Mouse (Mus musculus) forebrain, embryonic 15.5 days (tissue): ENCODE measurements around the gene Adra2a. TPM values are rescaled to one million over a fixed set of nuclear protein-coding genes. Genes with fewer than 3 reads are reported as not detected.

Experiments
- ATAC-seq: fragments of 200-750 bp; cut with Nextera tagmentation; replicated peaks from 2 replicates; pipeline ENCODE4 v1.8.0; 2017; ENCODE audit warnings: mild to moderate bottlenecking, moderate TSS enrichment, moderate library complexity
- H3K27ac ChIP-seq: fragments of 300-500 bp; sonication (generic); replicated peaks from 2 replicates; pipeline ENCODE4 v1.5.1; 2015; ENCODE audit warnings: mild to moderate bottlenecking, inconsistent platforms
- H3K27me3 ChIP-seq: fragments of 300-500 bp; sonication (generic); 2 replicates; pipeline ENCODE4 v1.6.1; 2015; ENCODE audit warnings: inconsistent platforms
- H3K36me3 ChIP-seq: fragments of 300-500 bp; sonication (generic); 2 replicates; pipeline ENCODE4 v1.6.1; 2015; ENCODE audit warnings: mild to moderate bottlenecking, inconsistent platforms
- H3K4me1 ChIP-seq: fragments of 300-500 bp; sonication (generic); 2 replicates; pipeline ENCODE4 v1.6.1; 2015; ENCODE audit warnings: inconsistent platforms
- H3K4me2 ChIP-seq: fragments of 300-500 bp; sonication (generic); replicated peaks from 2 replicates; pipeline ENCODE4 v1.6.1; 2015; ENCODE audit warnings: mild to moderate bottlenecking, inconsistent platforms
- H3K4me3 ChIP-seq: fragments of 300-500 bp; sonication (generic); 2 replicates; pipeline ENCODE4 v1.5.1; 2015; ENCODE audit warnings: mild to moderate bottlenecking, inconsistent platforms
- H3K9ac ChIP-seq: fragments of 300-500 bp; sonication (generic); replicated peaks from 2 replicates; pipeline ENCODE4 v1.6.1; 2015; ENCODE audit warnings: mild to moderate bottlenecking, inconsistent platforms
- H3K9me3 ChIP-seq: fragments of 300-500 bp; sonication (generic); 2 replicates; pipeline ENCODE4 v1.6.1; 2016; ENCODE audit warnings: inconsistent platforms
- WGBS: fragments of 180-500 bp; shearing (Covaris S2); methylation state at CpG from one replicate; pipeline ENCODE4 v1.1.7; 2015; ENCODE audit warnings: mixed read lengths; 5-methylcytosine and 5-hydroxymethylcytosine counted together
- polyA plus RNA-seq: library from polyadenylated mRNA; unstranded; fragments of >200 nt; fragmentation: Nextera tagmentation; extraction: Ambion mirVana; gene quantifications from 2 replicates; pipeline ENCODE4 v1.2.1, GENCODE M21; 2015

Gene Adra2a
- polyA plus RNA-seq, 1 experiment from 2014 or later = 1.5 TPM

DNA sequence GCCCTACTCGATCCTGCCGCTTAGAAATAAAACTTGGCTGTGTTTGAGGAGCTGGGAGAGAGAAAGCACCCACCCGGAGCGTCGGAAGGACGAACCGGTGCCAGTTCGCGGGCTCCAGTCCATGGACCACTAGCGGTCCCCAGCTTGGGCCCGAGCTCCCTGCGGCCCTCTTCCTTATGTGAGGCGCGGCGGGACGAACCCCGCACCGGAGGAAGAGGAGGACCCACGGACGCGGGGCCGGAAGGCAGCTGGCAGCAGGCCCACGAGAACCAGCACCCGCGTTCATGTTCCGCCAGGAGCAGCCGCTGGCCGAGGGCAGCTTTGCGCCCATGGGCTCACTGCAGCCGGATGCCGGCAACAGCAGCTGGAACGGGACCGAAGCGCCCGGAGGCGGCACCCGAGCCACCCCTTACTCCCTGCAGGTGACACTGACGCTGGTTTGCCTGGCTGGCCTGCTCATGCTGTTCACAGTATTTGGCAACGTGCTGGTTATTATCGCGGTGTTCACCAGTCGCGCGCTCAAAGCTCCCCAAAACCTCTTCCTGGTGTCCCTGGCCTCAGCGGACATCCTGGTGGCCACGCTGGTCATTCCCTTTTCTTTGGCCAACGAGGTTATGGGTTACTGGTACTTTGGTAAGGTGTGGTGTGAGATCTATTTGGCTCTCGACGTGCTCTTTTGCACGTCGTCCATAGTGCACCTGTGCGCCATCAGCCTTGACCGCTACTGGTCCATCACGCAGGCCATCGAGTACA is 2.2 kb downstream of the Adra2a start:
- Histone ChIP-seq H3K4me3 (peak overlapping the region; percentile 65), H3K27ac (no peak overlapping the region), H3K27me3 (peaks cover 43% of the 10 kb centered on the region), H3K36me3 (no peaks in the 10 kb centered on the region), H3K4me1 (peaks cover 36% of the 10 kb centered on the region), H3K9ac (peak overlapping the region; percentile 56), H3K4me2 (peak overlapping the region; percentile 96), H3K9me3 (no peaks in the 10 kb centered on the region)
- WGBS = 3% methylated on average over 50 of the region's 55 CpGs
- no peak for ATAC-seq

GRCm38 (mm10) chr19:54046684-54047070 is 2.7 kb downstream of the Adra2a start:
- no peak for ATAC-seq
- H3K9ac ChIP-seq = peak overlapping the region; percentile 56
- peaks cover 36% of the 10 kb centered on the region for H3K4me1 ChIP-seq
- H3K27ac ChIP-seq = no peak overlapping the region
- no peaks in the 10 kb centered on the region for H3K9me3 ChIP-seq
- H3K36me3 ChIP-seq = no peaks in the 10 kb centered on the region
- H3K4me2 ChIP-seq = peak overlapping the region; percentile 96
- peak overlapping the region; percentile 65 for H3K4me3 ChIP-seq
- H3K27me3 ChIP-seq = peaks cover 43% of the 10 kb centered on the region
- under 1% methylated on average over 46 of the region's 46 CpGs for WGBS

GRCm38 (mm10) chr19:54047386-54048050 is 3.6 kb downstream of the Adra2a start:
- H3K27me3 ChIP-seq = peaks cover 43% of the 10 kb centered on the region
- H3K4me1 ChIP-seq = peaks cover 36% of the 10 kb centered on the region
- WGBS = under 1% methylated on average over 27 of the region's 27 CpGs
- H3K4me3 ChIP-seq = peak overlapping the region; percentile 65
- peak overlapping the region; percentile 96 for H3K4me2 ChIP-seq
- no peaks in the 10 kb centered on the region for H3K36me3 ChIP-seq
- H3K27ac ChIP-seq = no peak overlapping the region
- H3K9ac ChIP-seq = peak overlapping the region; percentile 56
- no peak for ATAC-seq
- H3K9me3 ChIP-seq = no peaks in the 10 kb centered on the region

GRCm38 (mm10) chr19:54048161-54048885 is 4.4 kb downstream of the Adra2a start:
- Histone ChIP-seq H3K4me3 (no peak overlapping the region), H3K36me3 (no peaks in the 10 kb centered on the region), H3K27me3 (peaks cover 43% of the 10 kb centered on the region), H3K27ac (no peak overlapping the region), H3K4me1 (peaks cover 36% of the 10 kb centered on the region), H3K4me2 (no peak overlapping the region), H3K9ac (no peak overlapping the region), H3K9me3 (no peaks in the 10 kb centered on the region)
- 17% methylated on average over 13 of the region's 13 CpGs for WGBS
- no peak for ATAC-seq

GRCm38 (mm10) chr19:54051651-54052050 is 7.7 kb downstream of the Adra2a start:
- 76% methylated on average over 4 of the region's 4 CpGs for WGBS

GRCm38 (mm10) chr19:54055845-54056244 is 11.9 kb downstream of the Adra2a start:
- Histone ChIP-seq H3K9ac (no peak overlapping the region), H3K4me3 (no peak overlapping the region), H3K9me3 (no peaks in the 10 kb centered on the region), H3K27me3 (no peaks in the 10 kb centered on the region), H3K4me1 (no peaks in the 10 kb centered on the region), H3K36me3 (no peaks in the 10 kb centered on the region), H3K27ac (no peak overlapping the region), H3K4me2 (no peak overlapping the region)
- 38% methylated on average over 5 of the region's 5 CpGs for WGBS
- no peak for ATAC-seq

More at GRCm38 (mm10) chr19:54051651-54052050, 7.7 kb downstream of the Adra2a start:
- H3K4me2 ChIP-seq = no peak overlapping the region
- H3K36me3 ChIP-seq = no peaks in the 10 kb centered on the region
- H3K4me1 ChIP-seq = peaks cover 14% of the 10 kb centered on the region
- no peak overlapping the region for H3K4me3 ChIP-seq
- H3K9ac ChIP-seq = no peak overlapping the region
- H3K27me3 ChIP-seq = peaks cover 29% of the 10 kb centered on the region
- no peaks in the 10 kb centered on the region for H3K9me3 ChIP-seq
- H3K27ac ChIP-seq = no peak overlapping the region
- no peak for ATAC-seq

DNA sequence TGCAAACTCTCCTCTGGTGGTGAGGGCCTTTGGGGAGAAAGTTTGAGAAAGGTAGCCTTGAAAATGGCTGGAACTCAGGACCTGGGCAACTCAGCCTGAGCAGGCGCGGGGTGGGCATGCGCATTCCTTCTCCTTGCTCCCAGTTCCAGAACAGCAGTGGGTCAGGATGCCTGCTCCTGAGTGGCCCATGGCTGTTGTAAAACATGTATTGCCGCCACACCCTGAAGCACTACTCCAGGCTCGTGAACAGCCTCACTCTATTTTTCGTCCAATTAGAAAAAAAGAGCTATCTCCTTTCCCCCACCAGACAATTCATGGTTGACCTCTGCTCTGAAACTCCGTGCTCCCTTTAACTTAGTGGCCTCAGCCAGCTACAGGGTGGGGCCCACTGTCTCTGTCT is 24.5 kb downstream of the Adra2a start:
- no peak overlapping the region for H3K9ac ChIP-seq
- H3K4me1 ChIP-seq = no peaks in the 10 kb centered on the region
- no peak overlapping the region for H3K4me3 ChIP-seq
- no peaks in the 10 kb centered on the region for H3K27me3 ChIP-seq
- H3K36me3 ChIP-seq = no peaks in the 10 kb centered on the region
- H3K4me2 ChIP-seq = no peak overlapping the region
- WGBS = 90% methylated on average over 7 of the region's 7 CpGs
- ATAC-seq = no peak
- H3K27ac ChIP-seq = no peak overlapping the region
- H3K9me3 ChIP-seq = no peaks in the 10 kb centered on the region

DNA sequence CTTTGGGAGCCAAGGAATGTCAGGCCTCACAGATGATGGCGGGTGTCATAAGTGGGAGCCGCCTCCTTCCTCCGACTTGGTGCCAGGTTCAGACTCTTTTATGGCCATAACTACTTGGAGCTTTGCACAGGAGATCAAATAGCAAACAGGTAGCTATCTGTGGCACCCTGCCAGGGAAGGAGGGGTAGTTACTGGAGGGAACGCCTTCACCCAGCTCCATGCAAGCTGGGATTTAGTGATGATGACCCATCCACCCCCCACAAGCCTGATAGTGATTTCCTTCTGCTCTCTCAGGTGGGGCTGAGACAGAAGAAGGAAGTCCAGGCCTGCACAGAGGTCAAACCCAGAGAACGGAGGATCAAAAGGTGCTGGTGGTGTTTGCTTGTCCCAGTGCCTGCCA is 26.6 kb downstream of the Adra2a start:
- Histone ChIP-seq H3K9me3 (no peaks in the 10 kb centered on the region), H3K27ac (no peak overlapping the region), H3K4me1 (no peaks in the 10 kb centered on the region), H3K4me2 (no peak overlapping the region), H3K27me3 (no peaks in the 10 kb centered on the region), H3K9ac (no peak overlapping the region), H3K4me3 (no peak overlapping the region), H3K36me3 (no peaks in the 10 kb centered on the region)
- no peak for ATAC-seq
- 93% methylated on average over 5 of the region's 5 CpGs for WGBS

GRCm38 (mm10) chr19:54072233-54072800 is 28.4 kb downstream of the Adra2a start:
- H3K27me3 ChIP-seq = no peaks in the 10 kb centered on the region
- ATAC-seq = no peak
- H3K36me3 ChIP-seq = no peaks in the 10 kb centered on the region
- no peak overlapping the region for H3K4me3 ChIP-seq
- no peaks in the 10 kb centered on the region for H3K9me3 ChIP-seq
- H3K9ac ChIP-seq = no peak overlapping the region
- 86% methylated on average over 5 of the region's 5 CpGs for WGBS
- no peak overlapping the region for H3K27ac ChIP-seq
- peaks cover 10% of the 10 kb centered on the region; the same call in 1 of the 2 replicates for H3K4me1 ChIP-seq
- H3K4me2 ChIP-seq = no peak overlapping the region

DNA sequence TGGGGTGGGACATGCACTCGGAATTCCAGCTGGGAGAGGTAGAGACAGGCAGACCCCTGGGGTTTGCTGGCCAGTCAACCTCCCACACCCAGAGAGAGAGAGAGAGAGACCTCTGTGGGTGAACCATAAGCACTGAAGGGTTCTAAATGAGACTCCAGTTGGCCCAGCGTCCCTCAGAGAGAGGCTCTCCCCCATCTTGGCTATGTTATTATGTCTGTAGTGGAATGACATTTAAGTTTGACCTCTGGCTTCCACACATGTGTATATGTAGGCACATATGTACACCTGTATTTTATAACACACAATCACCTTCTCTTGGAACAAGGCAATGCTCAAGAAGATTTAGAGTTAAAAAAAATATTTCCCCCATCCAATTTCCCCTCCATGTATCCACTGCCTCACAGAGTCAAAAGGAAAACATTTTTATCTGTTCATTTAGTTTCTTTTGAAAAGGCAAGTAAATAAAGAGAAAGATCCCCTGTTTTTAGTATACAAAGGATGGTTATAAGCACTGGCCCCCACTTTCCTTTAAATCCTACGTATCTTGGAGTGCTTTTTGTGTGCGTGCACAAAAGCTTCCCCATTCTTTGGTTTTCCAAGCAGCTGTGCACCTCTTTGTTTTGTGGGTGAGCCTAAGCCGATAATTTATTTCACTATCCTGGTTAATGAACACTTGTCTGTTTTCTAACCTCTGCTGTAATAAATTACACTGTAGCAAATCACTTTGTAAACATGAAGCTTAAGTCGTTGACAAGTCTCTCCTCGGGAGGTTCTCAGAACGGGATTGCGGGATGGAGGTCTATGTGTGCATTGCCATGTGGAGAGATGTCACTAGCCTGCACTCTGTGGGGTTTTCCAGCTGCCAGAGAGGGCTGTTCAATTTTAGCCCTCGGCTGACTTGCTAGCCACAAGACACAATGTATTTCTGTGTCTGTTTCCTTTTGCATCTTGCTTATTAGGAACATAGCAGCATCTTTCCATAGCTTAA is 32.7 kb downstream of the Adra2a start:
- H3K9ac ChIP-seq = no peak overlapping the region
- WGBS = 14% methylated on average over 10 of the region's 10 CpGs
- no peak overlapping the region for H3K4me3 ChIP-seq
- no peaks in the 10 kb centered on the region for H3K36me3 ChIP-seq
- no peak overlapping the region for H3K27ac ChIP-seq
- no peaks in the 10 kb centered on the region for H3K27me3 ChIP-seq
- no peak for ATAC-seq
- H3K4me1 ChIP-seq = peaks cover 10% of the 10 kb centered on the region; the same call in 1 of the 2 replicates
- H3K4me2 ChIP-seq = no peak overlapping the region
- no peaks in the 10 kb centered on the region for H3K9me3 ChIP-seq

DNA sequence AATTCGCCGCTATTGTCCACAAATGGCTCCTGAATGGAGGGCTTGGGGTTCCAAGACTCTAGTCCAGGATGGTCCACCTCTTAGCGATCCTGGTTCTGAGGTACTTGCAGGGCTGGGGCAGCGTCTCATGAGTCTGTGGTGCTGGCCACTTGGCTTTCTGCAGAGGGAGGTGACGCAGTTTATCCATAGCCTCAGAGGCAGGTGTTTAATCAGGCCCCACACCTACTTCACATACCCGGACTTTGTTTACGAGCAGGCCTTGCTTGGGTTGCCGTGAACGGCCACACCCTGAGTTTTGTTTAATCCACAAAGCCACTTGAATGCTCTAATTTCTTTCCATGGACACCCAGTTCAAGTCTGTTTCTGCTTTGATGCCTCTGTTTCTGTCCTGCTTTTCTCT is 37.4 kb downstream of the Adra2a start:
- no peak for ATAC-seq
- H3K27ac ChIP-seq = no peak overlapping the region
- no peak overlapping the region for H3K4me2 ChIP-seq
- no peak overlapping the region for H3K4me3 ChIP-seq
- 89% methylated on average over 9 of the region's 9 CpGs for WGBS
- H3K4me1 ChIP-seq = peaks cover 9% of the 10 kb centered on the region; the same call in 1 of the 2 replicates
- H3K9me3 ChIP-seq = no peaks in the 10 kb centered on the region
- no peaks in the 10 kb centered on the region for H3K27me3 ChIP-seq
- no peak overlapping the region for H3K9ac ChIP-seq
- H3K36me3 ChIP-seq = no peaks in the 10 kb centered on the region
